Mouse (Mus musculus): ENCODE data around the gene Maco1.

- TF ChIP-seq CTCF (IDR thresholded peaks at IDR 0.05; ENCODE audit: extremely low read depth, insufficient read depth, low read length) (no peak), POLR2A (IDR thresholded peaks at IDR 0.05; ENCODE audit: extremely low read depth, insufficient read depth, low read length) (no peak)
Measured at GRCm38 (mm10) chr4:134883808-134884207, 30.7 kb upstream of the Maco1 start.
